Comparison of ENCODE assay signal across 8 mouse cellular contexts in the genomic region with DNA sequence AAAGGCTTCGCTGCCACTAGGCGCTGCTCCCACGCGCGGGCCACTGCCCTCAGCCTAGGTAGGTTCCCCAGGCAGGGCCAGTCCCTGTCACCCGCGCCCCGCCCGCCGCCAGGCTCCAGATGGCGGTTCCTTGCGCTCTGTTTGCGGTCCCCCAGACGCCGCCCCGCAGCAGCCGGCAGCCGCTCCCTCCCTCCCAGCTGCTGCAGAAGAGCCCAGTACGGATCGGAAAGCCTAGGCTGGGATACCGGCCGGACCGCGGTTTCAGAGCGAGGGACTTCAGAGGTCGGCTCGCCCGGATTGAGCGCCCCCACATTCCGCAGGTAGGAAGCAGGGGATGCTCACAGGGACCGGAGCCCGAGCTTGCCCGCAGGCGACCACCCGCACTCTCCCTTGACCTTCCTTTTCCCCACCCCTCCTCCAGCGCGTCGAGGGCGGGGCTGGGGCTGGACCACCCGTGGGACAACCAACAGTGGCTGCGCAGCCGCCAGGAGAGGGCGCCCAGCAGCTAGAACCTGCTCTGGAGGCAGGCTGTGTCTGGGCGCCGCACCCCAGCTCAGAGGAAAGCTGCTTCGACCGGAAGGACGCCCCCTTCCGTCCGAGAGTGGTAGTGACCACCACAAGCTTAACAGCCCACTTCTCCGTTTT. TPM values are rescaled to one million over a fixed set of nuclear protein-coding genes. Genes with fewer than 3 reads are reported as not detected.
DNase-seq lines count a peak whose midpoint lies in the region; ATAC-seq and TF ChIP-seq lines count a peak whose summit lies in the region.

Gene Prdm8, plus strand, starts transcription at position 19 of the 645 bp plus-strand sequence.

- DNase-seq in ovary, adult 18-20 months (ENCODE audit: low spot score): peak; percentile 50
- no peak for DNase-seq in ovary, postnatal 10 days (ENCODE audit: low spot score)
- DNase-seq in embryo, embryonic 9.5 days (ENCODE audit: extremely low spot score): peak; percentile 94
- peak; percentile 98 for DNase-seq in heart, adult 11 months
- peak; percentile 90 for DNase-seq in midbrain, embryonic 14.5 days
- DNase-seq in spleen, postnatal 14 days (ENCODE audit: low spot score in 2 of 2): peak; percentile 17 to 49

- peak within 1 kb of the TSS; percentile 49 for H3K4me3 ChIP-seq in intestine, postnatal 0 days (ENCODE audit: low read depth, low read length)
- peak within 1 kb of the TSS; percentile 52 for H3K4me3 ChIP-seq in limb, embryonic 13.5 days
- peak within 1 kb of the TSS; percentile 40 for H3K4me3 ChIP-seq in midbrain, embryonic 14.5 days (replicated peaks; ENCODE audit: low read depth, low read length)

- no peaks in the 10 kb centered on the region for H3K36me3 ChIP-seq in intestine, postnatal 0 days (ENCODE audit: control insufficient read depth, insufficient read depth)
- H3K36me3 ChIP-seq in limb, embryonic 13.5 days: no peaks in the 10 kb centered on the region
- no peaks in the 10 kb centered on the region for H3K36me3 ChIP-seq in midbrain, embryonic 14.5 days (ENCODE audit: control insufficient read depth, insufficient read depth, low read length)

- no peaks in the 10 kb centered on the region; the same call in 1 of the 2 replicates for H3K4me1 ChIP-seq in intestine, postnatal 0 days (replicated peaks; ENCODE audit: control insufficient read depth, insufficient read depth, low read length)
- H3K4me1 ChIP-seq in limb, embryonic 13.5 days: peaks cover 20% of the 10 kb centered on the region
- H3K4me1 ChIP-seq in midbrain, embryonic 14.5 days (ENCODE audit: control insufficient read depth, insufficient read depth, low read length): peaks cover 32% of the 10 kb centered on the region

- peak; percentile 92 for TF ChIP-seq CTCF in intestine, postnatal 0 days (IDR thresholded peaks at IDR 0.05; ENCODE audit: low read depth)

- no peaks in the 10 kb centered on the region for H3K9me3 ChIP-seq in intestine, postnatal 0 days (ENCODE audit: control insufficient read depth)
- no peaks in the 10 kb centered on the region for H3K9me3 ChIP-seq in limb, embryonic 13.5 days
- no peaks in the 10 kb centered on the region for H3K9me3 ChIP-seq in midbrain, embryonic 14.5 days (ENCODE audit: control insufficient read depth, low read length)

- H3K27me3 ChIP-seq in intestine, postnatal 0 days (replicated peaks; ENCODE audit: control insufficient read depth, insufficient read depth, low read length): peaks cover 71% of the 10 kb centered on the region
- H3K27me3 ChIP-seq in limb, embryonic 13.5 days: peaks cover 77% of the 10 kb centered on the region
- peaks cover 57% of the 10 kb centered on the region for H3K27me3 ChIP-seq in midbrain, embryonic 14.5 days (ENCODE audit: control insufficient read depth, insufficient read depth, low read length)

- peak; percentile 83 for ATAC-seq in intestine, postnatal 0 days
- ATAC-seq in limb, embryonic 13.5 days (ENCODE audit: low FRiP score, low read depth): peak; percentile 95
- ATAC-seq in midbrain, embryonic 14.5 days (ENCODE audit: low FRiP score, low TSS enrichment): peak; percentile 86

- WGBS in intestine, postnatal 0 days: under 1% methylated on average over 44 of the region's 51 CpGs
- under 1% methylated on average over 45 of the region's 51 CpGs for WGBS in limb, embryonic 13.5 days
- under 1% methylated on average over 51 of the region's 51 CpGs for whole genome bisulfite sequencing in midbrain, embryonic 14.5 days

- no peak within 1 kb of the TSS for H3K27ac ChIP-seq in intestine, postnatal 0 days (ENCODE audit: low read depth, low read length)
- no peak within 1 kb of the TSS for H3K27ac ChIP-seq in limb, embryonic 13.5 days
- H3K27ac ChIP-seq in midbrain, embryonic 14.5 days (replicated peaks; ENCODE audit: low read depth, low read length): peak within 1 kb of the TSS; percentile 38

- peak within 1 kb of the TSS; percentile 22; the same call in 1 of the 2 replicates for H3K9ac ChIP-seq in intestine, postnatal 0 days (ENCODE audit: low read depth, low read length)
- H3K9ac ChIP-seq in limb, embryonic 13.5 days: peak within 1 kb of the TSS; percentile 48
- peak within 1 kb of the TSS; percentile 34; the same call in 1 of the 2 replicates for H3K9ac ChIP-seq in midbrain, embryonic 14.5 days (replicated peaks; ENCODE audit: low read length)

- peak within 1 kb of the TSS; percentile 80 for H3K4me2 ChIP-seq in intestine, postnatal 0 days (replicated peaks; ENCODE audit: low read depth)
- H3K4me2 ChIP-seq in limb, embryonic 13.5 days (replicated peaks): peak within 1 kb of the TSS; percentile 73
- peak within 1 kb of the TSS; percentile 67 for H3K4me2 ChIP-seq in midbrain, embryonic 14.5 days (ENCODE audit: low read length)

RNA-seq across cellular contexts. Expression of gene Prdm8, which starts in this region (rescaled TPM):
- polyA plus RNA-seq in intestine, postnatal 0 days (2015; fragmentation: Nextera tagmentation; extraction: Ambion mirVana): 0.05 TPM in 1 of 2 replicates, not detected in the other
- 0.09 and 0.27 TPM in 2 replicates for polyA plus RNA-seq in limb, embryonic 13.5 days (2015; fragmentation: Nextera tagmentation; extraction: Ambion mirVana)
- 3.5 and 4.4 TPM in 2 replicates for polyA plus RNA-seq in midbrain, embryonic 14.5 days (2014; fragmentation: Nextera tagmentation; extraction: Ambion mirVana)

Comparison
In these comparisons a context has a peak if more than half of its experiments do, and no peak if none do; other contexts are left out.
1. Peak in ATAC-seq, H3K4me3 ChIP-seq, H3K9ac ChIP-seq and H3K4me2 ChIP-seq in intestine, postnatal 0 days; RNA of the gene not detected or under 1 TPM.
2. Peak in ATAC-seq, H3K4me3 ChIP-seq, H3K9ac ChIP-seq and H3K4me2 ChIP-seq in limb, embryonic 13.5 days; RNA of the gene not detected or under 1 TPM.